Comparison of ENCODE assay signal across 9 mouse cellular contexts in the genomic region with DNA sequence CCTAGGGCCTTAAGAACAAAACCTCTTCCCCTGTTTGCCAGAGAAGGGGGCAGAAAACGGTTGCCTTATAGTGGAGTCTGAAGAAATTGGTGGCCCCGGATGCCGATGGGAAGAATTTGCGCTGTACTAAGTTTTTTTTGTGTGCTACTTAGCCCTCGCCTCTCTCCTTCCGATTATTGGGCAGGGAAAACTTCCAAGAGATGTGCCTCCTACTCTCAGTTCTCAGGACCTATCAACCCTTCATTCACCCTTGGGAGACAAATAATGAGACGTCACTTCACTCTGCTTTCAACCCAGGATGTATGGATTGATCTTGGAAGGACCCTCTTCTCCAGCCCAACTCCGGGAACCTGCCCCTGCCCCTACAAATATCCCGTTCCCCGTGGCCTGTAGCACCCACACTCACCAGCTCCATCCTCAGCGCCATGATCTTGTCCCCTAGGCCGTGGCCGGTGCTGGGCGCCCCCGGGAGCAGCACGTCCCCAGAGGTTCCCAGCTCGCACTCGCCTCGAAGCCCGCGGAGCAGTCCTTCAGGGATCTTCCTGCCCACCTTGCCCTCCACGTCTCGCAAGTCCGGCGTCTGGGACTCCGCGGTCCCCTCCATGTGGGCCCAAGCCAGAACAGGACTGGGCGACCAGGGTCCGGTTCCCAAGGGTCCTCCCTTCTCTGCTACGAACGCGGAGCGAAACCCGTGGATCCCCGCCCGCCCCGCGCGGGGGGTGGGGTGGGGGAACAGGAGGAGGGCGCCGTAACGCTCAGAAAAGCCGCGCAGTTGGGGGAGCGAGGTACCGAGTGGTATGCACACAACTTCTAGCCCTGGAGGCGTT. TPM values are rescaled to one million over a fixed set of nuclear protein-coding genes. Genes with fewer than 3 reads are reported as not detected.
DNase-seq lines count a peak whose midpoint lies in the region; ATAC-seq and TF ChIP-seq lines count a peak whose summit lies in the region.
"Had no signal": no experiment of that assay in that cellular context is flagged by ENCODE, and none has a peak within 500 bp of the region (broad histone marks: within the 10 kb centered on the region; RNA-seq: fewer than 3 reads in every experiment).

No protein-coding gene starts in this region.

- H3K27ac ChIP-seq in MEL (ENCODE audit: control insufficient read depth, low read depth, low read length): no peak overlapping the region
- H3K27ac ChIP-seq in forebrain, postnatal 0 days (ENCODE audit: low read depth, low read length): peak overlapping the region; percentile 30; the same call in 1 of the 2 replicates
- peak overlapping the region; percentile 93 for H3K27ac ChIP-seq in layer of hippocampus, adult 2 months
- H3K27ac ChIP-seq in lung, postnatal 0 days (ENCODE audit: low read length): peak overlapping the region; percentile 32; the same call in 1 of the 2 replicates

- TF ChIP-seq RAD21 in MEL (IDR thresholded peaks at IDR 0.05; ENCODE audit: low read depth, low read length): no peak

- ATAC-seq in forebrain, postnatal 0 days: peak; percentile 84
- peak; percentile 82 for ATAC-seq in lung, postnatal 0 days

- no peaks in the 10 kb centered on the region for H3K36me3 ChIP-seq in MEL (ENCODE audit: control insufficient read depth in 1 of 2, insufficient read depth in 2 of 2, low read length in 2 of 2)
- no peaks in the 10 kb centered on the region for H3K36me3 ChIP-seq in forebrain, postnatal 0 days (ENCODE audit: insufficient read depth)
- no peaks in the 10 kb centered on the region for H3K36me3 ChIP-seq in lung, postnatal 0 days (ENCODE audit: insufficient read depth, low read length)

- H3K9ac ChIP-seq in MEL (ENCODE audit: control insufficient read depth, low read depth, low read length, poor library complexity, severe bottlenecking): peak overlapping the region; percentile 59
- H3K9ac ChIP-seq in forebrain, postnatal 0 days: peak overlapping the region; percentile 73
- peak overlapping the region; percentile 74 for H3K9ac ChIP-seq in lung, postnatal 0 days (replicated peaks; ENCODE audit: low read depth)

- H3K79me2 ChIP-seq in MEL (ENCODE audit: control insufficient read depth, insufficient read depth, low read length, poor library complexity): no peaks in the 10 kb centered on the region

- 0 out of 4 replicates have a peak, but pooled peaks cover 0 to 3% of the 10 kb centered on the region in 2 experiments for H3K4me1 ChIP-seq in MEL (ENCODE audit: control insufficient read depth in 1 of 2, insufficient read depth in 2 of 2, low read length in 2 of 2)
- peaks cover 5% of the 10 kb centered on the region; the same call in 1 of the 2 replicates for H3K4me1 ChIP-seq in forebrain, postnatal 0 days (ENCODE audit: insufficient read depth)
- no peaks in the 10 kb centered on the region for H3K4me1 ChIP-seq in lung, postnatal 0 days (ENCODE audit: insufficient read depth, low read depth, low read length)

- no peaks in the 10 kb centered on the region for H3K9me3 ChIP-seq in MEL (replicated peaks; ENCODE audit: insufficient read depth, low read length)
- no peaks in the 10 kb centered on the region for H3K9me3 ChIP-seq in forebrain, postnatal 0 days (ENCODE audit: low read length)
- no peaks in the 10 kb centered on the region for H3K9me3 ChIP-seq in lung, postnatal 0 days (ENCODE audit: low read length)

- under 1% methylated on average over 47 of the region's 47 CpGs for WGBS in forebrain, postnatal 0 days
- under 1% methylated on average over 45 of the region's 47 CpGs for WGBS in lung, postnatal 0 days

- TF ChIP-seq CTCF in MEL (IDR thresholded peaks at IDR 0.05 in 2 of 3, conservative IDR thresholded peaks at IDR 0.05 in 1 of 3; ENCODE audit: control insufficient read depth in 1 of 3, insufficient read depth in 1 of 3, low read depth in 2 of 3, low read length in 3 of 3, poor library complexity in 1 of 3, severe bottlenecking in 1 of 3): no peak
- TF ChIP-seq CTCF in forebrain, postnatal 0 days (IDR thresholded peaks at IDR 0.05; ENCODE audit: low read depth): peak; percentile 2; the same call in 1 of the 2 replicates
- TF ChIP-seq CTCF in layer of hippocampus, adult 2 months (conservative IDR thresholded peaks at IDR 0.05): no peak
- TF ChIP-seq CTCF in lung, postnatal 0 days (IDR thresholded peaks at IDR 0.05): no peak

- H3K4me3 ChIP-seq in MEL (ENCODE audit: control insufficient read depth in 1 of 2, insufficient read depth in 1 of 2, low read depth in 2 of 2, low read length in 2 of 2): peak overlapping the region; percentile 54 to 88
- H3K4me3 ChIP-seq in forebrain, postnatal 0 days (ENCODE audit: low read depth, low read length): peak overlapping the region; percentile 70
- peak overlapping the region; percentile 83 for H3K4me3 ChIP-seq in layer of hippocampus, adult 2 months
- H3K4me3 ChIP-seq in lung, postnatal 0 days (ENCODE audit: low read depth, low read length): peak overlapping the region; percentile 71

- TF ChIP-seq EP300 in MEL (IDR thresholded peaks at IDR 0.05; ENCODE audit: low read depth in 1 of 2, low read length in 2 of 2): peak in 1 of 2 experiments; percentile 25; a peak in 1 of 4 replicates
- no peak for TF ChIP-seq EP300 in lung, postnatal 0 days (IDR thresholded peaks at IDR 0.05)

- TF ChIP-seq POLR2A in MEL (IDR thresholded peaks at IDR 0.05; ENCODE audit: control insufficient read depth in 1 of 2, insufficient read depth in 1 of 2, low read depth in 1 of 2, low read length in 2 of 2, poor library complexity in 1 of 2): no peak

- H3K4me2 ChIP-seq in forebrain, postnatal 0 days (ENCODE audit: low read depth): peak overlapping the region; percentile 88
- peak overlapping the region; percentile 97 for H3K4me2 ChIP-seq in lung, postnatal 0 days (replicated peaks; ENCODE audit: low read depth, low read length)

- DNase-seq in MEL (ENCODE audit: low read depth, low spot score): peak; percentile 67
- peak; percentile 85 for DNase-seq in cerebellum, adult 11-12 months
- peak; percentile 70 for DNase-seq in forebrain, postnatal 0 days
- DNase-seq in heart, postnatal 4 days: peak; percentile 73
- peak in 1 of 2 experiments; percentile 80 for DNase-seq in layer of hippocampus, adult 2 months (ENCODE audit: low spot score in 2 of 2)
- peak; percentile 56 for DNase-seq in lung, postnatal 0 days (ENCODE audit: low spot score)
- DNase-seq in ovary, postnatal 10 days (ENCODE audit: low spot score): peak; percentile 56
- DNase-seq in thymus, postnatal 25 days: peak; percentile 67

- H3K27me3 ChIP-seq in MEL (ENCODE audit: control insufficient read depth in 1 of 2, insufficient read depth in 2 of 2, low read length in 2 of 2): no peaks in the 10 kb centered on the region
- no peaks in the 10 kb centered on the region for H3K27me3 ChIP-seq in forebrain, postnatal 0 days (ENCODE audit: insufficient read depth, low read length)
- no peaks in the 10 kb centered on the region for H3K27me3 ChIP-seq in lung, postnatal 0 days (replicated peaks; ENCODE audit: insufficient read depth, low read length)

TF ChIP-seq in MEL, 35 proteins besides CTCF, POLR2A, EP300 and RAD21 (continues in another document):
- TF ChIP-seq MAZ (IDR thresholded peaks at IDR 0.05; ENCODE audit: low read depth, low read length) (peak; percentile 92), BHLHE40 (IDR thresholded peaks at IDR 0.05; ENCODE audit: borderline replicate concordance, low read depth, low read length) (no peak)

RNA-seq across cellular contexts. Expression of gene Lurap1, which starts 7.0 kb away (rescaled TPM):
- 0.85 and 1.2 TPM in 2 replicates for total RNA-seq in MEL (2012; rRNA removed)
- 1 to 10 TPM in 1 of 2 experiments, not detected in 1; 1.2 TPM for polyA plus RNA-seq in MEL (2012; ENCODE audit: insufficient read depth in 1 of 2, insufficient read length in 2 of 2, low read depth in 1 of 2, low replicate concordance in 2 of 2, missing spikeins in 1 of 2)
- 5.0 and 6.3 TPM in 2 replicates for total RNA-seq in forebrain, postnatal 0 days (2014; rRNA removed)
- polyA plus RNA-seq in forebrain, postnatal 0 days (2015; fragmentation: Nextera tagmentation; extraction: Ambion mirVana): 2.8 and 3.0 TPM in 2 replicates
- 1 to 10 TPM; 3.6 to 3.9 TPM for total RNA-seq in heart, postnatal 4 days (2021)
- total RNA-seq in layer of hippocampus, adult 2 months (2021): 10 to 100 TPM; 23.4 to 25.8 TPM
- 2.6 and 2.8 TPM in 2 replicates for polyA plus RNA-seq in lung, postnatal 0 days (2015; fragmentation: Nextera tagmentation; extraction: Ambion mirVana)

RNA-seq across cellular contexts. Expression of gene Pomgnt1, which starts 20.5 kb away (rescaled TPM):
- 29.1 and 35.3 TPM in 2 replicates for total RNA-seq in MEL (2012; rRNA removed)
- polyA plus RNA-seq in MEL (2012; ENCODE audit: insufficient read depth in 1 of 2, insufficient read length in 2 of 2, low read depth in 1 of 2, low replicate concordance in 2 of 2, missing spikeins in 1 of 2): 10 to 100 TPM in 1 of 2 experiments, not detected in 1; 33.6 TPM
- total RNA-seq in forebrain, postnatal 0 days (2014; rRNA removed): 80.3 and 83.0 TPM in 2 replicates
- polyA plus RNA-seq in forebrain, postnatal 0 days (2015; fragmentation: Nextera tagmentation; extraction: Ambion mirVana): 52.7 and 57.6 TPM in 2 replicates
- 10 to 100 TPM; 83.3 to 84.7 TPM for total RNA-seq in heart, postnatal 4 days (2021)
- 10 to 100 TPM; 69.2 to 77.9 TPM for total RNA-seq in layer of hippocampus, adult 2 months (2021)
- polyA plus RNA-seq in lung, postnatal 0 days (2015; fragmentation: Nextera tagmentation; extraction: Ambion mirVana): 40.7 and 40.8 TPM in 2 replicates

RNA-seq across cellular contexts. Expression of gene Rad54l, which starts 20.6 kb away (rescaled TPM):
- 25.0 and 29.4 TPM in 2 replicates for total RNA-seq in MEL (2012; rRNA removed)
- 10 to 100 TPM in 1 of 2 experiments, not detected in 1; 44.0 TPM for polyA plus RNA-seq in MEL (2012; ENCODE audit: insufficient read depth in 1 of 2, insufficient read length in 2 of 2, low read depth in 1 of 2, low replicate concordance in 2 of 2, missing spikeins in 1 of 2)
- total RNA-seq in forebrain, postnatal 0 days (2014; rRNA removed): 2.0 and 3.2 TPM in 2 replicates
- 2.6 and 3.5 TPM in 2 replicates for polyA plus RNA-seq in forebrain, postnatal 0 days (2015; fragmentation: Nextera tagmentation; extraction: Ambion mirVana)
- 10 to 100 TPM; 10.4 to 10.6 TPM for total RNA-seq in heart, postnatal 4 days (2021)
- total RNA-seq in layer of hippocampus, adult 2 months (2021): under 1 TPM; 0.64 to 0.91 TPM
- 1.5 and 2.2 TPM in 2 replicates for polyA plus RNA-seq in lung, postnatal 0 days (2015; fragmentation: Nextera tagmentation; extraction: Ambion mirVana)

RNA-seq across cellular contexts. Expression of gene Tspan1, which starts 23.3 kb away (rescaled TPM):
- 0.08 TPM in 1 of 2 replicates, not detected in the other for total RNA-seq in MEL (2012; rRNA removed)
- under 1 TPM in 1 of 2 experiments, not detected in 1; 0.03 TPM for polyA plus RNA-seq in MEL (2012; ENCODE audit: insufficient read depth in 1 of 2, insufficient read length in 2 of 2, low read depth in 1 of 2, low replicate concordance in 2 of 2, missing spikeins in 1 of 2)
- total RNA-seq in forebrain, postnatal 0 days (2014; rRNA removed): 0.29 TPM in 1 of 2 replicates, not detected in the other
- polyA plus RNA-seq in forebrain, postnatal 0 days (2015; fragmentation: Nextera tagmentation; extraction: Ambion mirVana): 0.07 TPM in 1 of 2 replicates, not detected in the other
- not detected for total RNA-seq in heart, postnatal 4 days (2021)
- under 1 TPM in 1 of 2 experiments, not detected in 1; 0.33 TPM for total RNA-seq in layer of hippocampus, adult 2 months (2021)
- 118 and 131 TPM in 2 replicates for polyA plus RNA-seq in lung, postnatal 0 days (2015; fragmentation: Nextera tagmentation; extraction: Ambion mirVana)

RNA-seq across cellular contexts. Expression of gene 1700042G07Rik, which starts 29.1 kb away (rescaled TPM):
- total RNA-seq in MEL (2012; rRNA removed): not detected in 2 replicates
- polyA plus RNA-seq in MEL (2012; ENCODE audit: insufficient read depth in 1 of 2, insufficient read length in 2 of 2, low read depth in 1 of 2, low replicate concordance in 2 of 2, missing spikeins in 1 of 2): not detected
- total RNA-seq in forebrain, postnatal 0 days (2014; rRNA removed): not detected in 2 replicates
- polyA plus RNA-seq in forebrain, postnatal 0 days (2015; fragmentation: Nextera tagmentation; extraction: Ambion mirVana): not detected in 2 replicates
- not detected for total RNA-seq in heart, postnatal 4 days (2021)
- not detected for total RNA-seq in layer of hippocampus, adult 2 months (2021)
- not detected in 2 replicates for polyA plus RNA-seq in lung, postnatal 0 days (2015; fragmentation: Nextera tagmentation; extraction: Ambion mirVana)
- polyA plus RNA-seq: frontal cortex, adult 2 months had no signal
